Comparison of ENCODE assay signal across 20 mouse cellular contexts in the genomic region with DNA sequence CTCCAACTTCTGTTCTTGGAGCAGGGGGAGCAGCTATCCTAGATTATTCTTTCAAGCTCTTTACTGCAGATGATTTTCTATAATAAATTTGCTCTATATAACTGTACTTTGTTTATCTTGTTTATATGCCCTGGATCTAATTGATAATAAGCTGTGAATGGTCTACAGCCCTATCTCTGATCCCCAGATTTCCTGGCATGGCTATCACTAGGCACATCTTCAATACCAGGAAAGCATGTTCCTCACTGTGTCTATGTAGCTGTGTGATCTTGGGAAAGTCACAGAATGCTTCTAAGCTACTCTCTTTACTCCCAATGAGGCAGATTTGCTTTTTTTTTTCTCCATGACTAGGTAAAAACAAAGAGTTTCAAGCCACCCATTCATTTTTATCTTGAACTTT.
"Had no signal": no experiment of that assay in that cellular context is flagged by ENCODE, and none has a peak within 500 bp of the region (broad histone marks: within the 10 kb centered on the region; RNA-seq: fewer than 3 reads in every experiment).

No protein-coding gene starts in this region.

- H3K9ac ChIP-seq: heart, embryonic 12.5 days; hindbrain, embryonic 14.5 days; intestine, embryonic 15.5 days; limb, embryonic 13.5 days; limb, embryonic 15.5 days; liver, embryonic 15.5 days had no signal

- H3K36me3 ChIP-seq: heart, embryonic 10.5 days; heart, embryonic 12.5 days; intestine, embryonic 15.5 days; limb, embryonic 13.5 days; limb, embryonic 15.5 days; liver, embryonic 15.5 days had no signal

- H3K4me1 ChIP-seq: heart, embryonic 10.5 days; heart, embryonic 12.5 days; intestine, embryonic 15.5 days; limb, embryonic 15.5 days; liver, embryonic 15.5 days had no signal

- H3K27ac ChIP-seq: heart, embryonic 10.5 days; hindbrain, embryonic 14.5 days; intestine, embryonic 15.5 days; layer of hippocampus, adult 2 months; limb, embryonic 13.5 days; limb, embryonic 15.5 days; liver, embryonic 15.5 days had no signal

- H3K4me2 ChIP-seq: heart, embryonic 12.5 days; hindbrain, embryonic 14.5 days; intestine, embryonic 15.5 days; limb, embryonic 13.5 days; limb, embryonic 15.5 days; liver, embryonic 15.5 days had no signal

- H3K27me3 ChIP-seq: heart, embryonic 12.5 days; intestine, embryonic 15.5 days; limb, embryonic 13.5 days; limb, embryonic 15.5 days; liver, embryonic 15.5 days had no signal

- DNase-seq: gastrocnemius, postnatal 25 days; heart, adult 18-20 months; heart, postnatal 10 days; kidney, adult 18-20 months; kidney, adult 8-10 months; kidney, postnatal 10 days; kidney, postnatal 25 days; kidney, postnatal 4 days; left cerebral cortex, postnatal 4 days had no signal

- H3K4me3 ChIP-seq: heart, embryonic 10.5 days; heart, embryonic 12.5 days; intestine, embryonic 15.5 days; layer of hippocampus, adult 2 months; limb, embryonic 13.5 days; limb, embryonic 15.5 days; liver, embryonic 15.5 days had no signal

- ATAC-seq: hindbrain, embryonic 16.5 days; inflammation-experienced regulatory T-cells, adult 6 months; intestine, embryonic 15.5 days; intestine, postnatal 0 days had no signal

- H3K9me3 ChIP-seq: heart, embryonic 10.5 days; heart, embryonic 12.5 days; intestine, embryonic 15.5 days; limb, embryonic 13.5 days; limb, embryonic 15.5 days; liver, embryonic 15.5 days had no signal
